Mouse (Mus musculus) kidney, postnatal 36 days (tissue): Measurements from ENCODE around the gene Fto.

ENCODE experiments used
- DNase-seq, 2 experiments: peaks; one replicate each; pipeline ENCODE4 v3.0.0; 2021 to 2022; ENCODE audit warnings: mixed read lengths in 2 of 2

Gene Fto

GRCm38 (mm10) chr8:91532671-91533436 is 219.5 kb downstream of the Fto start:
- DNase-seq = peak in 1 of 2 experiments; percentile 36

- DNase-seq = no peak
Measured at GRCm38 (mm10) chr8:91534752-91535151, 221.4 kb downstream of the Fto start.

- peak; percentile 55 to 73 for DNase-seq
Measured at GRCm38 (mm10) chr8:91538109-91538508, 224.8 kb downstream of the Fto start.

- DNase-seq = no peak
Measured at GRCm38 (mm10) chr8:91538892-91539291, 225.6 kb downstream of the Fto start.

- DNase-seq = peak; percentile 34 to 64
Measured at GRCm38 (mm10) chr8:91539586-91539985, 226.3 kb downstream of the Fto start.

GRCm38 (mm10) chr8:91541229-91541628 is 227.9 kb downstream of the Fto start:
- no peak for DNase-seq

- no peak for DNase-seq
Measured at GRCm38 (mm10) chr8:91545561-91545960, 232.2 kb downstream of the Fto start.

GRCm38 (mm10) chr8:91546599-91546998 is 233.3 kb downstream of the Fto start:
- no peak for DNase-seq

- no peak for DNase-seq
Measured at GRCm38 (mm10) chr8:91550131-91550530, 236.8 kb downstream of the Fto start.

- DNase-seq = peak in 1 of 2 experiments; percentile 35
Measured at GRCm38 (mm10) chr8:91551166-91551765, 237.9 kb downstream of the Fto start.

- peak in 1 of 2 experiments; percentile 37 for DNase-seq
Measured at GRCm38 (mm10) chr8:91551775-91552538, 238.6 kb downstream of the Fto start.

- no peak for DNase-seq
Measured at GRCm38 (mm10) chr8:91552635-91553034, 239.3 kb downstream of the Fto start.

- DNase-seq = no peak
Measured at GRCm38 (mm10) chr8:91553387-91553786, 240.1 kb downstream of the Fto start.

- no peak for DNase-seq
Measured at GRCm38 (mm10) chr8:91557041-91557587, 243.8 kb downstream of the Fto start.

- DNase-seq = peak; percentile 55 to 71
Measured at GRCm38 (mm10) chr8:91558408-91558807, 245.1 kb downstream of the Fto start.

- DNase-seq = no peak
Measured at GRCm38 (mm10) chr8:91560017-91560591, 246.8 kb downstream of the Fto start.

GRCm38 (mm10) chr8:91561241-91561640 is 247.9 kb downstream of the Fto start:
- DNase-seq = peak in 1 of 2 experiments; percentile 11

- peak; percentile 19 to 51 for DNase-seq
Measured at GRCm38 (mm10) chr8:91562600-91562999, 249.3 kb downstream of the Fto start.

- DNase-seq = no peak
Measured at GRCm38 (mm10) chr8:91563326-91563725, 250.0 kb downstream of the Fto start.

- no peak for DNase-seq
Measured at GRCm38 (mm10) chr8:91565869-91566502, 252.7 kb downstream of the Fto start.

GRCm38 (mm10) chr8:91566503-91566869 is 253.2 kb downstream of the Fto start:
- no peak for DNase-seq

- peak in 1 of 2 experiments; percentile 9 for DNase-seq
Measured at GRCm38 (mm10) chr8:91569874-91570273, 256.5 kb downstream of the Fto start.
